Comparison of ENCODE assay signal across 8 mouse cellular contexts in genomic region chr5:24973228-24973627, GRCm38 (mm10).
DNase-seq lines count a peak whose midpoint lies in the region; ATAC-seq lines count a peak whose summit lies in the region.

No protein-coding gene starts in this region.

- H3K36me3 ChIP-seq in forebrain, embryonic 15.5 days = no peaks in the 10 kb centered on the region

- H3K27ac ChIP-seq in forebrain, embryonic 15.5 days (replicated peaks) = no peak overlapping the region

- DNase-seq in 3134 (ENCODE audit: extremely low read depth, insufficient read length, low spot score) = peak; percentile 83
- peak; percentile 64 to 76 for DNase-seq in heart, adult 9 months (ENCODE audit: low spot score in 2 of 2)
- DNase-seq in kidney, postnatal 25 days = peak; percentile 42 to 81
- peak; percentile 15 to 31 for DNase-seq in spleen, postnatal 14 days (ENCODE audit: low spot score in 2 of 2)
- DNase-seq in right cerebral cortex, adult 2 months (ENCODE audit: low spot score in 2 of 2) = no peak
- no peak for DNase-seq in c-Kit-positive CD71-positive TER-119-positive erythroid progenitor cells, embryonic 14.5 days (ENCODE audit: low spot score)

- H3K9ac ChIP-seq in forebrain, embryonic 15.5 days (replicated peaks) = no peak overlapping the region

- 75% methylated on average over 13 of the region's 13 CpGs for WGBS in forebrain, embryonic 15.5 days

- H3K27me3 ChIP-seq in forebrain, embryonic 15.5 days = no peaks in the 10 kb centered on the region

- peak; percentile 88 for ATAC-seq in CD4-positive, CD25-positive, alpha-beta regulatory T cell, adult 4 months
- ATAC-seq in forebrain, embryonic 15.5 days (replicated peaks) = no peak

- no peaks in the 10 kb centered on the region for H3K9me3 ChIP-seq in forebrain, embryonic 15.5 days

- H3K4me2 ChIP-seq in forebrain, embryonic 15.5 days (replicated peaks) = no peak overlapping the region

- 0 out of 2 replicates have a peak, but pooled peaks cover 2% of the 10 kb centered on the region for H3K4me1 ChIP-seq in forebrain, embryonic 15.5 days

- H3K4me3 ChIP-seq in forebrain, embryonic 15.5 days = no peak overlapping the region

Comparison
In these comparisons a context has a peak if more than half of its experiments do, and no peak if none do; other contexts are left out.
1. DNase-seq: peak in 3134 (single experiment), heart, adult 9 months (2 of 2), kidney, postnatal 25 days (2 of 2) and spleen, postnatal 14 days (2 of 2); none in right cerebral cortex, adult 2 months (0 of 2) and c-Kit-positive CD71-positive TER-119-positive erythroid progenitor cells, embryonic 14.5 days (single experiment).